ENCODE assay signal across 8 mouse cellular contexts in genomic region chr6:8512416-8512815, GRCm38 (mm10). TPM values are rescaled to one million over a fixed set of nuclear protein-coding genes. Genes with fewer than 3 reads are reported as not detected.
DNase-seq lines count a peak whose midpoint lies in the region; ATAC-seq and TF ChIP-seq lines count a peak whose summit lies in the region.

No protein-coding gene starts in this region.

- no peak for ATAC-seq in lung, embryonic 16.5 days (ENCODE audit: low read depth)
- no peak for ATAC-seq in stomach, embryonic 14.5 days (ENCODE audit: insufficient number of reproducible peaks, insufficient read depth, low FRiP score, low read depth)

- no peak overlapping the region for H3K9ac ChIP-seq in lung, embryonic 16.5 days (ENCODE audit: low read length)
- H3K9ac ChIP-seq in stomach, embryonic 14.5 days (replicated peaks; ENCODE audit: low read depth, low read length), result peak overlapping the region; percentile 18; the same call in 1 of the 2 replicates

- peaks cover 2% of the 10 kb centered on the region; the same call in 1 of the 2 replicates for H3K4me1 ChIP-seq in cerebellum, adult 2 months (ENCODE audit: control insufficient read depth, insufficient read depth, low read length)
- peaks cover 21% of the 10 kb centered on the region for H3K4me1 ChIP-seq in lung, embryonic 16.5 days (replicated peaks; ENCODE audit: control insufficient read depth, insufficient read depth, low read length)
- peaks cover 28% of the 10 kb centered on the region for H3K4me1 ChIP-seq in limb, embryonic 10.5 days
- peaks cover 13% of the 10 kb centered on the region; the same call in 1 of the 2 replicates for H3K4me1 ChIP-seq in stomach, embryonic 14.5 days (ENCODE audit: control insufficient read depth, insufficient read depth, low read length)

- TF ChIP-seq POLR2A in cerebellum, adult 2 months (IDR thresholded peaks at IDR 0.05; ENCODE audit: borderline replicate concordance, insufficient read depth, low read length), result no peak

- no peaks in the 10 kb centered on the region for H3K36me3 ChIP-seq in lung, embryonic 16.5 days (ENCODE audit: control insufficient read depth, insufficient read depth, low read length)
- H3K36me3 ChIP-seq in limb, embryonic 10.5 days, result no peaks in the 10 kb centered on the region
- H3K36me3 ChIP-seq in stomach, embryonic 14.5 days (ENCODE audit: control insufficient read depth, insufficient read depth, low read length), result no peaks in the 10 kb centered on the region

- H3K27ac ChIP-seq in cerebellum, adult 2 months (ENCODE audit: insufficient read depth, low read length), result peak overlapping the region; percentile 85; the same call in 1 of the 2 replicates
- no peak overlapping the region for H3K27ac ChIP-seq in lung, embryonic 16.5 days (ENCODE audit: low read length)
- 0 out of 2 replicates have a peak overlapping the region, but pooled peaks have one; percentile 3 for H3K27ac ChIP-seq in limb, embryonic 10.5 days
- no peak overlapping the region for H3K27ac ChIP-seq in stomach, embryonic 14.5 days (ENCODE audit: low read length)

- peak; percentile 38 to 41 for DNase-seq in cerebellum, adult 2 months
- no peak for DNase-seq in cerebellum, adult 9-11 months
- DNase-seq in lung, postnatal 36 days, result no peak
- DNase-seq in limb, embryonic 10.5 days (ENCODE audit: low spot score), result no peak
- no peak for DNase-seq in kidney, adult 18-20 months
- no peak for DNase-seq in adrenal gland, postnatal 14 days

- H3K9me3 ChIP-seq in lung, embryonic 16.5 days (ENCODE audit: control insufficient read depth, low read length), result no peaks in the 10 kb centered on the region
- H3K9me3 ChIP-seq in limb, embryonic 10.5 days (replicated peaks), result no peaks in the 10 kb centered on the region
- H3K9me3 ChIP-seq in stomach, embryonic 14.5 days (ENCODE audit: control insufficient read depth, low read depth, low read length), result no peaks in the 10 kb centered on the region

- no peaks in the 10 kb centered on the region for H3K27me3 ChIP-seq in cerebellum, adult 2 months (ENCODE audit: control insufficient read depth, insufficient read depth, low read length)
- H3K27me3 ChIP-seq in lung, embryonic 16.5 days (ENCODE audit: control insufficient read depth, insufficient read depth, low read depth, low read length), result no peaks in the 10 kb centered on the region
- no peaks in the 10 kb centered on the region for H3K27me3 ChIP-seq in limb, embryonic 10.5 days (ENCODE audit: low read depth, poor library complexity, severe bottlenecking)
- H3K27me3 ChIP-seq in stomach, embryonic 14.5 days (ENCODE audit: control insufficient read depth, insufficient read depth, low read length), result no peaks in the 10 kb centered on the region

- H3K4me3 ChIP-seq in cerebellum, adult 2 months (replicated peaks; ENCODE audit: insufficient read depth, low read depth, low read length), result peak overlapping the region; percentile 86
- H3K4me3 ChIP-seq in lung, embryonic 16.5 days (ENCODE audit: low read length), result peak overlapping the region; percentile 94
- H3K4me3 ChIP-seq in limb, embryonic 10.5 days, result peak overlapping the region; percentile 98
- H3K4me3 ChIP-seq in stomach, embryonic 14.5 days (ENCODE audit: low read depth, low read length), result peak overlapping the region; percentile 86

- TF ChIP-seq CTCF in cerebellum, adult 2 months (IDR thresholded peaks at IDR 0.05; ENCODE audit: borderline replicate concordance, insufficient read depth, low read depth, low read length), result no peak

- 3% methylated on average over 8 of the region's 8 CpGs for WGBS in cerebellum, adult 2 months
- 22% methylated on average over 8 of the region's 8 CpGs for WGBS in lung, embryonic 16.5 days
- 53% methylated on average over 8 of the region's 8 CpGs for WGBS in limb, embryonic 10.5 days
- 27% methylated on average over 8 of the region's 8 CpGs for WGBS in stomach, embryonic 14.5 days

- peak overlapping the region; percentile 61 for H3K4me2 ChIP-seq in lung, embryonic 16.5 days (ENCODE audit: low read depth, low read length)
- peak overlapping the region; percentile 56 for H3K4me2 ChIP-seq in stomach, embryonic 14.5 days (replicated peaks; ENCODE audit: low read depth, low read length)

RNA-seq across cellular contexts. Expression of gene Glcci1, which starts 3.0 kb away (rescaled TPM):
- polyA plus RNA-seq in cerebellum, adult 2 months (2012; rRNA removed), result 12.2 and 18.0 TPM in 2 replicates
- polyA plus RNA-seq in lung, embryonic 16.5 days (2015; fragmentation: Nextera tagmentation; extraction: Ambion mirVana), result 3.8 and 6.2 TPM in 2 replicates
- polyA plus RNA-seq in limb, embryonic 10.5 days (2016; fragmentation: Nextera tagmentation; extraction: Ambion mirVana), result 11.0 and 16.3 TPM in 2 replicates
- 10.9 and 11.6 TPM in 2 replicates for polyA plus RNA-seq in stomach, embryonic 14.5 days (2014; fragmentation: Nextera tagmentation; extraction: Ambion mirVana)
- 28.1 and 35.8 TPM in 2 replicates for total RNA-seq in adrenal gland, postnatal 14 days (2021)

Comparison
In these comparisons a context has a peak if more than half of its experiments do, and no peak if none do; other contexts are left out.
1. DNase-seq: peak in cerebellum, adult 2 months (2 of 2); none in cerebellum, adult 9-11 months (single experiment), lung, postnatal 36 days (single experiment), limb, embryonic 10.5 days (single experiment), kidney, adult 18-20 months (single experiment) and adrenal gland, postnatal 14 days (single experiment).
2. H3K27ac ChIP-seq: peak in cerebellum, adult 2 months (single experiment) and limb, embryonic 10.5 days (single experiment); none in lung, embryonic 16.5 days (single experiment) and stomach, embryonic 14.5 days (single experiment).
3. Peak in every context shown above with its lines, with median percentiles within 50 percentile points of each other: H3K4me3 ChIP-seq.